Mouse (Mus musculus): Measurements from ENCODE around the gene Eps8l1. TPM values are rescaled to one million over a fixed set of nuclear protein-coding genes. Genes with fewer than 3 reads are reported as not detected.
A peak's percentile ranks its signal among the peaks of the same experiment; 100 is the strongest.

Eps8l1 gene
- polyA plus RNA-seq, 1 experiment from 2014 or later = 3.8 TPM

- no peaks in the 10 kb centered on the region; the same call in 1 of the 2 replicates for H3K4me1 ChIP-seq (ENCODE audit: control insufficient read depth, insufficient read depth, low read length)
- H3K4me3 ChIP-seq (ENCODE audit: low read depth, low read length) = no peak overlapping the region
- H3K36me3 ChIP-seq (ENCODE audit: control insufficient read depth, insufficient read depth, low read length) = peaks cover 8% of the 10 kb centered on the region
- no peak overlapping the region for H3K4me2 ChIP-seq
- DNase-seq (ENCODE audit: low spot score, missing footprints) (no peak), ATAC-seq (ENCODE audit: low FRiP score) (no peak)
- H3K27me3 ChIP-seq (ENCODE audit: control insufficient read depth, insufficient read depth, low read length) = no peaks in the 10 kb centered on the region
- H3K9me3 ChIP-seq (ENCODE audit: control insufficient read depth, low read length) = no peaks in the 10 kb centered on the region
- H3K27ac ChIP-seq (ENCODE audit: low read depth, low read length) = no peak overlapping the region
- 92% methylated on average over 13 of the region's 13 CpGs for WGBS
- H3K9ac ChIP-seq (ENCODE audit: low read length) = no peak overlapping the region
These were observed 32.1 kb downstream of the Eps8l1 start for GRCm38 (mm10) chr7:4492284-4493224.

- Histone ChIP-seq H3K4me3 (ENCODE audit: low read depth, low read length) (no peak overlapping the region), H3K4me1 (ENCODE audit: control insufficient read depth, insufficient read depth, low read length) (peaks cover 14% of the 10 kb centered on the region), H3K27me3 (ENCODE audit: control insufficient read depth, insufficient read depth, low read length) (no peaks in the 10 kb centered on the region), H3K4me2 (no peak overlapping the region), H3K36me3 (ENCODE audit: control insufficient read depth, insufficient read depth, low read length) (peaks cover 4% of the 10 kb centered on the region), H3K9ac (ENCODE audit: low read length) (no peak overlapping the region), H3K9me3 (ENCODE audit: control insufficient read depth, low read length) (no peaks in the 10 kb centered on the region), H3K27ac (ENCODE audit: low read depth, low read length) (no peak overlapping the region)
- ATAC-seq (ENCODE audit: low FRiP score) (no peak), DNase-seq (ENCODE audit: low spot score, missing footprints) (no peak)
- 92% methylated on average over 1 of the region's 1 CpGs for WGBS
These were observed 33.5 kb downstream of the Eps8l1 start for GRCm38 (mm10) chr7:4493991-4494390.

- no peaks in the 10 kb centered on the region for H3K9me3 ChIP-seq (ENCODE audit: control insufficient read depth, low read length)
- WGBS = 94% methylated on average over 3 of the region's 3 CpGs
- no peak overlapping the region for H3K4me3 ChIP-seq (ENCODE audit: low read depth, low read length)
- DNase-seq (ENCODE audit: low spot score, missing footprints) (no peak), ATAC-seq (ENCODE audit: low FRiP score) (no peak)
- no peak overlapping the region for H3K4me2 ChIP-seq
- peaks cover 6% of the 10 kb centered on the region for H3K36me3 ChIP-seq (ENCODE audit: control insufficient read depth, insufficient read depth, low read length)
- H3K9ac ChIP-seq (ENCODE audit: low read length) = no peak overlapping the region
- peaks cover 32% of the 10 kb centered on the region for H3K4me1 ChIP-seq (ENCODE audit: control insufficient read depth, insufficient read depth, low read length)
- H3K27ac ChIP-seq (ENCODE audit: low read depth, low read length) = no peak overlapping the region
- no peaks in the 10 kb centered on the region for H3K27me3 ChIP-seq (ENCODE audit: control insufficient read depth, insufficient read depth, low read length)
These were observed 36.0 kb downstream of the Eps8l1 start for GRCm38 (mm10) chr7:4496468-4496867.

GRCm38 (mm10) chr7:4497271-4497903 lies 36.9 kb downstream of the Eps8l1 start:
- 90% methylated on average over 9 of the region's 9 CpGs for WGBS

GRCm38 (mm10) chr7:4498251-4498650 lies 37.8 kb downstream of the Eps8l1 start:
- peaks cover 2% of the 10 kb centered on the region; the same call in 1 of the 2 replicates for H3K36me3 ChIP-seq (ENCODE audit: control insufficient read depth, insufficient read depth, low read length)
- peaks cover 32% of the 10 kb centered on the region for H3K4me1 ChIP-seq (ENCODE audit: control insufficient read depth, insufficient read depth, low read length)
- DNase-seq (ENCODE audit: low spot score, missing footprints) = no peak
- H3K27me3 ChIP-seq (ENCODE audit: control insufficient read depth, insufficient read depth, low read length) = no peaks in the 10 kb centered on the region
- no peak overlapping the region for H3K9ac ChIP-seq (ENCODE audit: low read length)
- peak overlapping the region; percentile 24 for H3K4me2 ChIP-seq
- no peak overlapping the region for H3K4me3 ChIP-seq (ENCODE audit: low read depth, low read length)
- WGBS = 16% methylated on average over 9 of the region's 9 CpGs
- ATAC-seq (ENCODE audit: low FRiP score) = peak; percentile 36
- H3K27ac ChIP-seq (ENCODE audit: low read depth, low read length) = no peak overlapping the region
- no peaks in the 10 kb centered on the region for H3K9me3 ChIP-seq (ENCODE audit: control insufficient read depth, low read length)

More at GRCm38 (mm10) chr7:4497271-4497903, 36.9 kb downstream of the Eps8l1 start:
- Histone ChIP-seq H3K27me3 (ENCODE audit: control insufficient read depth, insufficient read depth, low read length) (no peaks in the 10 kb centered on the region), H3K9ac (ENCODE audit: low read length) (no peak overlapping the region), H3K4me2 (no peak overlapping the region), H3K4me1 (ENCODE audit: control insufficient read depth, insufficient read depth, low read length) (peaks cover 32% of the 10 kb centered on the region), H3K27ac (ENCODE audit: low read depth, low read length) (no peak overlapping the region), H3K4me3 (ENCODE audit: low read depth, low read length) (no peak overlapping the region), H3K9me3 (ENCODE audit: control insufficient read depth, low read length) (no peaks in the 10 kb centered on the region), H3K36me3 (ENCODE audit: control insufficient read depth, insufficient read depth, low read length) (peaks cover 4% of the 10 kb centered on the region)
- DNase-seq (ENCODE audit: low spot score, missing footprints) (no peak), ATAC-seq (ENCODE audit: low FRiP score) (no peak)

- 92% methylated on average over 4 of the region's 4 CpGs for WGBS
- Histone ChIP-seq H3K27me3 (ENCODE audit: control insufficient read depth, insufficient read depth, low read length) (no peaks in the 10 kb centered on the region), H3K36me3 (ENCODE audit: control insufficient read depth, insufficient read depth, low read length) (peaks cover 2% of the 10 kb centered on the region; the same call in 1 of the 2 replicates), H3K4me2 (peak overlapping the region; percentile 12; the same call in 1 of the 2 replicates), H3K9me3 (ENCODE audit: control insufficient read depth, low read length) (no peaks in the 10 kb centered on the region), H3K4me1 (ENCODE audit: control insufficient read depth, insufficient read depth, low read length) (peaks cover 32% of the 10 kb centered on the region), H3K9ac (ENCODE audit: low read length) (no peak overlapping the region), H3K4me3 (ENCODE audit: low read depth, low read length) (peak overlapping the region; percentile 4; the same call in 1 of the 2 replicates), H3K27ac (ENCODE audit: low read depth, low read length) (no peak overlapping the region)
- no peak for DNase-seq (ENCODE audit: low spot score, missing footprints)
- ATAC-seq (ENCODE audit: low FRiP score) = no peak
These were observed 38.6 kb downstream of the Eps8l1 start for GRCm38 (mm10) chr7:4499034-4499433.

- Histone ChIP-seq H3K9ac (ENCODE audit: low read length) (peak overlapping the region; percentile 95), H3K27me3 (ENCODE audit: control insufficient read depth, insufficient read depth, low read length) (no peaks in the 10 kb centered on the region), H3K36me3 (ENCODE audit: control insufficient read depth, insufficient read depth, low read length) (0 out of 2 replicates have a peak, but pooled peaks cover 2% of the 10 kb centered on the region), H3K9me3 (ENCODE audit: control insufficient read depth, low read length) (no peaks in the 10 kb centered on the region), H3K27ac (ENCODE audit: low read depth, low read length) (no peak overlapping the region; the same call in 1 of the 2 replicates), H3K4me1 (ENCODE audit: control insufficient read depth, insufficient read depth, low read length) (peaks cover 32% of the 10 kb centered on the region), H3K4me3 (ENCODE audit: low read depth, low read length) (peak overlapping the region; percentile 87), H3K4me2 (peak overlapping the region; percentile 95)
- peak; percentile 92 for DNase-seq (ENCODE audit: low spot score, missing footprints)
- WGBS = under 1% methylated on average over 42 of the region's 52 CpGs
- peak; percentile 51 for ATAC-seq (ENCODE audit: low FRiP score)
These were observed 40.5 kb downstream of the Eps8l1 start for GRCm38 (mm10) chr7:4500892-4501471.

GRCm38 (mm10) chr7:4501558-4502397 lies 41.3 kb downstream of the Eps8l1 start, which contains the start of gene Ppp1r12c:
Gene Ppp1r12c (minus strand): TSS chr7:4501680.
- H3K27me3 ChIP-seq (ENCODE audit: control insufficient read depth, insufficient read depth, low read length) = no peaks in the 10 kb centered on the region
- H3K27ac ChIP-seq (ENCODE audit: low read depth, low read length) = peak within 1 kb of the TSS; percentile 60
- peak within 1 kb of the TSS; percentile 87 for H3K4me3 ChIP-seq (ENCODE audit: low read depth, low read length)
- DNase-seq (ENCODE audit: low spot score, missing footprints) (peak; percentile 99), ATAC-seq (ENCODE audit: low FRiP score) (peak; percentile 94)
- under 1% methylated on average over 52 of the region's 62 CpGs for WGBS
- 0 out of 2 replicates have a peak, but pooled peaks cover 2% of the 10 kb centered on the region for H3K36me3 ChIP-seq (ENCODE audit: control insufficient read depth, insufficient read depth, low read length)
- H3K4me2 ChIP-seq = peak within 1 kb of the TSS; percentile 95
- peaks cover 32% of the 10 kb centered on the region for H3K4me1 ChIP-seq (ENCODE audit: control insufficient read depth, insufficient read depth, low read length)
- H3K9ac ChIP-seq (ENCODE audit: low read length) = peak within 1 kb of the TSS; percentile 95
- H3K9me3 ChIP-seq (ENCODE audit: control insufficient read depth, low read length) = no peaks in the 10 kb centered on the region
